Mouse (Mus musculus) heart, postnatal 4 days (tissue): ENCODE measurements around the gene Egflam. TPM values are rescaled to one million over a fixed set of nuclear protein-coding genes. Genes with fewer than 3 reads are reported as not detected.
A peak's percentile ranks its signal among the peaks of the same experiment; 100 is the strongest.

ENCODE experiments used
- DNase-seq: peaks from one replicate; pipeline ENCODE4 v3.0.0; 2021
- total RNA-seq, 2 experiments: library from RNA; stranded (reverse); gene quantifications; 2 replicates each; pipeline ENCODE4 v1.2.3; 2021

Gene Egflam
- total RNA-seq = 10 to 100 TPM in 1 of 2 experiments, 1 to 10 TPM in 1; 9.9 to 12.4 TPM

- peak; percentile 44 for DNase-seq
These were observed at the start of gene Egflam for GRCm38 (mm10) chr15:7397818-7398608. Gene Egflam, minus strand, starts transcription at chr15:7398395.

GRCm38 (mm10) chr15:7443396-7444315 is 45.5 kb upstream of the Egflam start:
- DNase-seq = peak; percentile 34

- peak; percentile 23 for DNase-seq
These were observed 44.2 kb upstream of the Egflam start for GRCm38 (mm10) chr15:7442148-7443100.

- peak; percentile 8 for DNase-seq
These were observed 26.1 kb upstream of the Egflam start for GRCm38 (mm10) chr15:7424282-7424681.

- no peak for DNase-seq
These were observed 6.3 kb upstream of the Egflam start for GRCm38 (mm10) chr15:7404521-7404920.

- DNase-seq = peak; percentile 11
These were observed 680 bp upstream of the Egflam start for GRCm38 (mm10) chr15:7398609-7399540.

GRCm38 (mm10) chr15:7397446-7397817 is 763 bp downstream of the Egflam start:
- peak; percentile 7 for DNase-seq

- DNase-seq = no peak
These were observed 14.8 kb downstream of the Egflam start for GRCm38 (mm10) chr15:7383349-7383748.

- DNase-seq = no peak
These were observed 15.7 kb downstream of the Egflam start for GRCm38 (mm10) chr15:7382457-7382856.

GRCm38 (mm10) chr15:7352635-7353051 is 45.6 kb downstream of the Egflam start:
- peak; percentile 51 for DNase-seq

GRCm38 (mm10) chr15:7340703-7341309 is 57.4 kb downstream of the Egflam start:
- DNase-seq = no peak

GRCm38 (mm10) chr15:7334517-7335298 is 63.5 kb downstream of the Egflam start:
- DNase-seq = no peak

- DNase-seq = no peak
These were observed 65.3 kb downstream of the Egflam start for GRCm38 (mm10) chr15:7332875-7333274.

GRCm38 (mm10) chr15:7322599-7323311 is 75.4 kb downstream of the Egflam start:
- DNase-seq = no peak

GRCm38 (mm10) chr15:7320901-7321300 is 77.3 kb downstream of the Egflam start:
- no peak for DNase-seq

GRCm38 (mm10) chr15:7315539-7315938 is 82.7 kb downstream of the Egflam start:
- no peak for DNase-seq

GRCm38 (mm10) chr15:7308711-7309110 is 89.5 kb downstream of the Egflam start:
- DNase-seq = no peak

- DNase-seq = no peak
These were observed 98.3 kb downstream of the Egflam start for GRCm38 (mm10) chr15:7299892-7300291.

- no peak for DNase-seq
These were observed 103.0 kb downstream of the Egflam start for GRCm38 (mm10) chr15:7295199-7295598.
